Mouse (Mus musculus): ENCODE measurements around the gene Adamts17. TPM values are rescaled to one million over a fixed set of nuclear protein-coding genes. Genes with fewer than 3 reads are reported as not detected.

Adamts17 gene
- polyA plus RNA-seq, 1 experiment from 2014 or later: 13.2 TPM

- Histone ChIP-seq H3K36me3 (no peaks in the 10 kb centered on the region), H3K9me3 (no peaks in the 10 kb centered on the region), H3K27me3 (no peaks in the 10 kb centered on the region), H3K4me2 (no peak overlapping the region), H3K9ac (no peak overlapping the region), H3K27ac (no peak overlapping the region), H3K4me1 (no peaks in the 10 kb centered on the region), H3K4me3 (no peak overlapping the region)
- no peak for ATAC-seq (ENCODE audit: insufficient number of reproducible peaks, insufficient read depth, low FRiP score, low TSS enrichment, low read depth)
- 91% methylated on average over 8 of the region's 8 CpGs for WGBS
Measured at GRCm38 (mm10) chr7:67162135-67162534, 322.6 kb downstream of the Adamts17 start.

GRCm38 (mm10) chr7:67168288-67168687, 328.8 kb downstream of the Adamts17 start:
- H3K27ac ChIP-seq: no peak overlapping the region
- 82% methylated on average over 9 of the region's 9 CpGs for WGBS
- no peaks in the 10 kb centered on the region for H3K9me3 ChIP-seq
- no peak for ATAC-seq (ENCODE audit: insufficient number of reproducible peaks, insufficient read depth, low FRiP score, low TSS enrichment, low read depth)
- H3K4me1 ChIP-seq: peaks cover 4% of the 10 kb centered on the region; the same call in 1 of the 2 replicates
- no peak overlapping the region for H3K4me3 ChIP-seq
- no peaks in the 10 kb centered on the region for H3K36me3 ChIP-seq
- no peak overlapping the region for H3K9ac ChIP-seq
- H3K27me3 ChIP-seq: no peaks in the 10 kb centered on the region
- no peak overlapping the region for H3K4me2 ChIP-seq

GRCm38 (mm10) chr7:67168763-67169569, 329.4 kb downstream of the Adamts17 start:
- ATAC-seq (ENCODE audit: insufficient number of reproducible peaks, insufficient read depth, low FRiP score, low TSS enrichment, low read depth): no peak
- Histone ChIP-seq H3K4me1 (peaks cover 8% of the 10 kb centered on the region; the same call in 1 of the 2 replicates), H3K9ac (no peak overlapping the region), H3K9me3 (no peaks in the 10 kb centered on the region), H3K36me3 (no peaks in the 10 kb centered on the region), H3K4me3 (no peak overlapping the region), H3K4me2 (no peak overlapping the region), H3K27ac (no peak overlapping the region), H3K27me3 (no peaks in the 10 kb centered on the region)
- 63% methylated on average over 9 of the region's 9 CpGs for WGBS

- H3K9ac ChIP-seq: no peak overlapping the region
- H3K4me2 ChIP-seq: no peak overlapping the region
- H3K4me3 ChIP-seq: no peak overlapping the region
- no peaks in the 10 kb centered on the region for H3K9me3 ChIP-seq
- H3K4me1 ChIP-seq: peaks cover 8% of the 10 kb centered on the region; the same call in 1 of the 2 replicates
- no peaks in the 10 kb centered on the region for H3K36me3 ChIP-seq
- no peak overlapping the region for H3K27ac ChIP-seq
- ATAC-seq (ENCODE audit: insufficient number of reproducible peaks, insufficient read depth, low FRiP score, low TSS enrichment, low read depth): no peak
- WGBS: 56% methylated on average over 2 of the region's 2 CpGs
- no peaks in the 10 kb centered on the region for H3K27me3 ChIP-seq
Measured at GRCm38 (mm10) chr7:67173522-67174195, 334.1 kb downstream of the Adamts17 start.

GRCm38 (mm10) chr7:67183786-67184185, 344.3 kb downstream of the Adamts17 start:
- peaks cover 6% of the 10 kb centered on the region; the same call in 1 of the 2 replicates for H3K4me1 ChIP-seq
- H3K27ac ChIP-seq: no peak overlapping the region
- H3K36me3 ChIP-seq: no peaks in the 10 kb centered on the region
- no peak overlapping the region for H3K4me3 ChIP-seq
- 19% methylated on average over 4 of the region's 4 CpGs for WGBS
- no peaks in the 10 kb centered on the region for H3K27me3 ChIP-seq
- no peak overlapping the region for H3K9ac ChIP-seq
- no peaks in the 10 kb centered on the region for H3K9me3 ChIP-seq
- no peak for ATAC-seq (ENCODE audit: insufficient number of reproducible peaks, insufficient read depth, low FRiP score, low TSS enrichment, low read depth)
- no peak overlapping the region for H3K4me2 ChIP-seq

GRCm38 (mm10) chr7:67199412-67199811, 359.9 kb downstream of the Adamts17 start:
- no peak for ATAC-seq (ENCODE audit: insufficient number of reproducible peaks, insufficient read depth, low FRiP score, low TSS enrichment, low read depth)
- no peak overlapping the region for H3K27ac ChIP-seq
- 21% methylated on average over 10 of the region's 10 CpGs for WGBS

More at GRCm38 (mm10) chr7:67199412-67199811, 359.9 kb downstream of the Adamts17 start:
- Histone ChIP-seq H3K9me3 (no peaks in the 10 kb centered on the region), H3K9ac (no peak overlapping the region), H3K4me1 (no peaks in the 10 kb centered on the region), H3K36me3 (no peaks in the 10 kb centered on the region), H3K4me2 (no peak overlapping the region), H3K27me3 (no peaks in the 10 kb centered on the region), H3K4me3 (no peak overlapping the region)

Other genes with a start within 250 kb of the Adamts17 start
- gene Asb7, start 150.1 kb upstream of the Adamts17 start, polyA plus RNA-seq (2015; fragmentation: Nextera tagmentation; extraction: Ambion mirVana): 13.7 and 16.6 TPM in 2 replicates
- 22.4 and 23.3 TPM in 2 replicates for gene Lins1, start 149.8 kb upstream of the Adamts17 start, polyA plus RNA-seq (2015; fragmentation: Nextera tagmentation; extraction: Ambion mirVana)
- 7.3 and 7.8 TPM in 2 replicates for gene Cers3, start 96.2 kb upstream of the Adamts17 start, polyA plus RNA-seq (2015; fragmentation: Nextera tagmentation; extraction: Ambion mirVana)